Mouse (Mus musculus): ENCODE measurements around the gene Hspa1l. TPM values are rescaled to one million over a fixed set of nuclear protein-coding genes. Genes with fewer than 3 reads are reported as not detected.
"Not testable (repeated sequence)": the region's sequence is repeated elsewhere in the genome, so short reads cannot be mapped to it uniquely, and the experiment has no call there.

Hspa1l gene
- polyA plus RNA-seq, 1 experiment from 2014 or later = 0.53 TPM

- not testable (repeated sequence) for H3K27me3 ChIP-seq (replicated peaks; ENCODE audit: control insufficient read depth, insufficient read depth, low read length); ATAC-seq (replicated peaks; ENCODE audit: low FRiP score, low TSS enrichment, low read depth); DNase-seq (ENCODE audit: low spot score); H3K9ac ChIP-seq (ENCODE audit: low read length); H3K4me3 ChIP-seq (ENCODE audit: low read depth, low read length); H3K9me3 ChIP-seq (ENCODE audit: control insufficient read depth, low read length); H3K4me2 ChIP-seq (ENCODE audit: low read length); H3K4me1 ChIP-seq (replicated peaks; ENCODE audit: control insufficient read depth, insufficient read depth, low read length)
- H3K27ac ChIP-seq (ENCODE audit: low read depth) = peak overlapping the region; percentile 96
- WGBS = 66% methylated on average over 9 of the region's 9 CpGs
- H3K36me3 ChIP-seq (ENCODE audit: control insufficient read depth, insufficient read depth, low read length) = peaks cover 21% of the 10 kb centered on the region
These were observed 23.6 kb upstream of the Hspa1l start for GRCm38 (mm10) chr17:34948721-34949552.

- Histone ChIP-seq H3K9ac (ENCODE audit: low read length) (no peak overlapping the region; the same call in 1 of the 2 replicates), H3K4me2 (ENCODE audit: low read length) (peak overlapping the region; percentile 91), H3K36me3 (ENCODE audit: control insufficient read depth, insufficient read depth, low read length) (peaks cover 21% of the 10 kb centered on the region), H3K27ac (ENCODE audit: low read depth) (peak overlapping the region; percentile 96), H3K4me3 (ENCODE audit: low read depth, low read length) (peak overlapping the region; percentile 100; the same call in 1 of the 2 replicates), H3K27me3 (replicated peaks; ENCODE audit: control insufficient read depth, insufficient read depth, low read length) (no peaks in the 10 kb centered on the region), H3K4me1 (replicated peaks; ENCODE audit: control insufficient read depth, insufficient read depth, low read length) (peaks cover 4% of the 10 kb centered on the region; the same call in 1 of the 2 replicates), H3K9me3 (ENCODE audit: control insufficient read depth, low read length) (0 out of 2 replicates have a peak, but pooled peaks cover 2% of the 10 kb centered on the region)
- 40% methylated on average over 4 of the region's 4 CpGs for WGBS
- ATAC-seq (replicated peaks; ENCODE audit: low FRiP score, low TSS enrichment, low read depth) (0 out of 2 replicates have a peak, but pooled peaks have one; percentile 3), DNase-seq (ENCODE audit: low spot score) (peak; percentile 59)
These were observed 22.9 kb upstream of the Hspa1l start for GRCm38 (mm10) chr17:34949553-34949969.

- 32% methylated on average over 10 of the region's 10 CpGs for WGBS
- Histone ChIP-seq H3K9ac (ENCODE audit: low read length) (peak overlapping the region; percentile 100), H3K4me1 (replicated peaks; ENCODE audit: control insufficient read depth, insufficient read depth, low read length) (peaks cover 4% of the 10 kb centered on the region; the same call in 1 of the 2 replicates), H3K36me3 (ENCODE audit: control insufficient read depth, insufficient read depth, low read length) (peaks cover 21% of the 10 kb centered on the region), H3K4me3 (ENCODE audit: low read depth, low read length) (peak overlapping the region; percentile 100), H3K9me3 (ENCODE audit: control insufficient read depth, low read length) (no peaks in the 10 kb centered on the region), H3K27ac (ENCODE audit: low read depth) (peak overlapping the region; percentile 96), H3K4me2 (ENCODE audit: low read length) (peak overlapping the region; percentile 91), H3K27me3 (replicated peaks; ENCODE audit: control insufficient read depth, insufficient read depth, low read length) (no peaks in the 10 kb centered on the region)
- peak; percentile 73 for DNase-seq (ENCODE audit: low spot score)
- peak; percentile 43 for ATAC-seq (replicated peaks; ENCODE audit: low FRiP score, low TSS enrichment, low read depth)
These were observed 21.7 kb upstream of the Hspa1l start for GRCm38 (mm10) chr17:34950514-34951455.

GRCm38 (mm10) chr17:34951636-34952377 is 20.7 kb upstream of the Hspa1l start:
- Histone ChIP-seq H3K9me3 (ENCODE audit: control insufficient read depth, low read length) (no peaks in the 10 kb centered on the region), H3K27me3 (replicated peaks; ENCODE audit: control insufficient read depth, insufficient read depth, low read length) (no peaks in the 10 kb centered on the region; the same call in 1 of the 2 replicates), H3K4me2 (ENCODE audit: low read length) (peak overlapping the region; percentile 91), H3K4me1 (replicated peaks; ENCODE audit: control insufficient read depth, insufficient read depth, low read length) (peaks cover 4% of the 10 kb centered on the region; the same call in 1 of the 2 replicates), H3K4me3 (ENCODE audit: low read depth, low read length) (peak overlapping the region; percentile 100), H3K27ac (ENCODE audit: low read depth) (peak overlapping the region; percentile 96), H3K9ac (ENCODE audit: low read length) (peak overlapping the region; percentile 100), H3K36me3 (ENCODE audit: control insufficient read depth, insufficient read depth, low read length) (peaks cover 21% of the 10 kb centered on the region)
- WGBS = under 1% methylated on average over 29 of the region's 29 CpGs
- peak; percentile 16; the same call in 1 of the 2 replicates for ATAC-seq (replicated peaks; ENCODE audit: low FRiP score, low TSS enrichment, low read depth)
- no peak for DNase-seq (ENCODE audit: low spot score)

GRCm38 (mm10) chr17:34952378-34953040 is 20.0 kb upstream of the Hspa1l start:
- Histone ChIP-seq H3K4me2 (ENCODE audit: low read length) (peak overlapping the region; percentile 91), H3K9me3 (ENCODE audit: control insufficient read depth, low read length) (no peaks in the 10 kb centered on the region), H3K36me3 (ENCODE audit: control insufficient read depth, insufficient read depth, low read length) (peaks cover 21% of the 10 kb centered on the region), H3K4me3 (ENCODE audit: low read depth, low read length) (peak overlapping the region; percentile 100), H3K4me1 (replicated peaks; ENCODE audit: control insufficient read depth, insufficient read depth, low read length) (peaks cover 4% of the 10 kb centered on the region; the same call in 1 of the 2 replicates), H3K27me3 (replicated peaks; ENCODE audit: control insufficient read depth, insufficient read depth, low read length) (no peaks in the 10 kb centered on the region; the same call in 1 of the 2 replicates), H3K27ac (ENCODE audit: low read depth) (peak overlapping the region; percentile 96), H3K9ac (ENCODE audit: low read length) (peak overlapping the region; percentile 100)
- DNase-seq (ENCODE audit: low spot score) (peak; percentile 98), ATAC-seq (replicated peaks; ENCODE audit: low FRiP score, low TSS enrichment, low read depth) (peak; percentile 74)
- WGBS = under 1% methylated on average over 23 of the region's 23 CpGs

- H3K4me2 ChIP-seq (ENCODE audit: low read length) = no peak overlapping the region
- H3K9ac ChIP-seq (ENCODE audit: low read length) = no peak overlapping the region
- 91% methylated on average over 3 of the region's 3 CpGs for WGBS
- H3K4me1 ChIP-seq (replicated peaks; ENCODE audit: control insufficient read depth, insufficient read depth, low read length) = peaks cover 4% of the 10 kb centered on the region; the same call in 1 of the 2 replicates
- H3K27ac ChIP-seq (ENCODE audit: low read depth) = no peak overlapping the region
- peaks cover 21% of the 10 kb centered on the region for H3K36me3 ChIP-seq (ENCODE audit: control insufficient read depth, insufficient read depth, low read length)
- peak overlapping the region; percentile 100; the same call in 1 of the 2 replicates for H3K4me3 ChIP-seq (ENCODE audit: low read depth, low read length)
- no peak for DNase-seq (ENCODE audit: low spot score)
- no peaks in the 10 kb centered on the region for H3K9me3 ChIP-seq (ENCODE audit: control insufficient read depth, low read length)
- no peaks in the 10 kb centered on the region; the same call in 1 of the 2 replicates for H3K27me3 ChIP-seq (replicated peaks; ENCODE audit: control insufficient read depth, insufficient read depth, low read length)
- no peak for ATAC-seq (replicated peaks; ENCODE audit: low FRiP score, low TSS enrichment, low read depth)
These were observed 19.2 kb upstream of the Hspa1l start for GRCm38 (mm10) chr17:34953258-34953657.

- 94% methylated on average over 4 of the region's 4 CpGs for WGBS
- ATAC-seq (replicated peaks; ENCODE audit: low FRiP score, low TSS enrichment, low read depth) = no peak
- Histone ChIP-seq H3K9me3 (ENCODE audit: control insufficient read depth, low read length) (no peaks in the 10 kb centered on the region), H3K4me3 (ENCODE audit: low read depth, low read length) (no peak overlapping the region), H3K27me3 (replicated peaks; ENCODE audit: control insufficient read depth, insufficient read depth, low read length) (no peaks in the 10 kb centered on the region; the same call in 1 of the 2 replicates), H3K9ac (ENCODE audit: low read length) (no peak overlapping the region), H3K4me2 (ENCODE audit: low read length) (no peak overlapping the region), H3K36me3 (ENCODE audit: control insufficient read depth, insufficient read depth, low read length) (peaks cover 21% of the 10 kb centered on the region), H3K27ac (ENCODE audit: low read depth) (no peak overlapping the region), H3K4me1 (replicated peaks; ENCODE audit: control insufficient read depth, insufficient read depth, low read length) (peaks cover 4% of the 10 kb centered on the region; the same call in 1 of the 2 replicates)
- no peak for DNase-seq (ENCODE audit: low spot score)
These were observed 18.6 kb upstream of the Hspa1l start for GRCm38 (mm10) chr17:34953904-34954303.

Data from intestine, embryonic 14.5 days (tissue).